Mouse (Mus musculus) cerebellum, adult 9-10 months (tissue): ENCODE data around the gene March10.

Experiments used
- DNase-seq: peaks from one replicate; pipeline ENCODE4 v3.0.0; 2022

March10 gene

DNA sequence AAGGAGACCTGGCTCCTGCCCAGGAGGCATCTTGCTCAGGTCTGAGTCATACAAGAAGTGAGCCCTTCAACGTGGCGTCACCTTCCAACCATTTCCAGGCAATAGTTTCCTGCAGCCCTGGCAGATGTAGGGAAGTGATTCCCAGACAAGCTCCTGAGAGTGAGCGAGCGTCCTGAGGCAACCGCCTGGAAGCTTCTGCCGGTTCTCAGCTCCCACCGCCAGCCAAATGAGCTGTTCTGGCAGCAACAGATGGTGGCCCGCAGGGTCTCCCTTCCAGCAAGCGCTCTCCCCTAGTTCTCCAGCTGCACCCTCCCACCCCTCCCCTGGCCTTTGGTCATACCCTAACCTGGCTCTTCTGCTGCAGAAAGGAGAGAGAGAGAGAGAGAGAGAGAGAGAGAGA is 54.2 kb downstream of the March10 start:
- DNase-seq, result no peak

DNA sequence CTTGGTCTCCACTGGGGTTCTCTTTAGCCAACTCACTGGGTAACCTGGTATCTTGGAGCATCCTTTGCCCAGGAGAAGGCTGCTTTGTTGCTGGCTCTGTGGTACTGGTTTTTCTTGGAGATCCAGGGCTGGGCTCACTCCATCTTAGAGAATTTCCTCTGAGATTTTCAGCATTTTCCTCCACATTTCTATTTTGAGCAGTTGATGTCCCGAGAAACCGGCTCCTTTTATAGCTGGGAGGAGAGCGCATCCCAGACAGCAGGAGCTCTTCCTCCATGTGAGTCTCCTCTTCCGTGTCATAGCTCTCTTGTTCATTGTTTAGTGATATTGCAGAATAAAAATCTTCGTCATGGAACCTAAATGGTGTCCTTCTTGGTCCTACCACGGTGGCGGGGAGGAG is 66.2 kb downstream of the March10 start:
- DNase-seq, result no peak

- DNase-seq, result no peak
Observed at GRCm38 (mm10) chr11:105388636-105389035, 67.9 kb downstream of the March10 start.

GRCm38 (mm10) chr11:105385266-105385665 is 71.3 kb downstream of the March10 start:
- no peak for DNase-seq

DNA sequence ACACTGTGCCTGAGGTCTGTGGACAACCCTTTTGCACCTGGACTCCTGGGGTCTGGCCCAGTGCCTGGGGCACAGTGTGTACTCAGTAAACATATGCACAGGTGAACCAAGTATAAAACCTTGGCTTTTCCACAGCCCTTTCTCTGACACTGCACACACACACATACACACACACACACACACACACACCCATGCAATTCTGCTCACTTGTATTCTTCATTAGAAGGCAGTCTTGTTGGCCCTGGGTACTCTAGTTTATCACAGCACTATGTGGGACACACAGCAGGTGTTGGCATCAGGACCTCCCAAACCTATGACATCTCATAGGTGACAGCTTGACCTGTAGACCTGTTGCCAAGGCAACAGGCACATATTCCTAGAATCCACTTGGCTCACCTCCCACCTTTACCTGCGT is 80.7 kb downstream of the March10 start:
- no peak for DNase-seq

- DNase-seq, result no peak
Observed at GRCm38 (mm10) chr11:105374526-105375175, 81.9 kb downstream of the March10 start.

DNA sequence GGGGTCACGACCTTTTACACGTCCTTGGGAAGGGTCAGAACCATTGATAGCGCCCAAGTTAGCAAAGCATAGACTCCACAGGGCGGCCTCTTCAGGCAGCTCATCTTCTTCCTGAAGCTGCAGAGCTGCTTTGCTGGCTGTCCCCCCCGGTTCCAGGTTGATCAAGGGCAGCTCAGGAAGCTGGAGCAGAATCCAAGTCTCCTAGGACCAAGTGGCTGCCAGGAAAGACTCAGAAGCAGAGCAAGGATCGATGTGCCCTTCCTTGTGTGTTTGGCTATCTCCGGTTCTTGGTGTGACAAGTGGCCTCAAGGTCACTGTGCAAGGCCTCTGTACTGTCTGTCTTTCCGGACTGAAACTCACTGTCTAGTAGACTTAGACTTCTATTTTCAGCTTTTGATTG is 82.7 kb downstream of the March10 start:
- DNase-seq, result no peak

DNA sequence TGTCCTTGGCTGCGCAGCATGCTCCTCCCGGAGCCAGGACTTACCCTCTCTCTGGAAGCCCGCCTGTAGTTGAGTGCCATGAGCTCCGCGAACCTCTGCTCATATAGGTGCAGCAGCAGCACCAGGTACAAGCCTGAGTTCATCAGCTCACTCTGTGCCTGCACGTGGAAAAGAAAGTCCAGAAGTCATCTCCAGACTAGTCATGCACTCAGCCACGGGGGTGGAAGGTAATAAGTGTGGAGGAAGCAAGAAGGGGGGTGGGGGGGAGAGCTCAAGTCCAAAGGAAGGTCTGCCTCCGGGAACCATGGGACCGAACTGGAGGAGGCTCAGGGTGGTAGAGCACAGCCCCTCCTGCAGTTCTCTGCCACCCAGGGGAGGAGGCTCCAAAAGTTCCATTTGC is 84.7 kb downstream of the March10 start:
- no peak for DNase-seq

DNA sequence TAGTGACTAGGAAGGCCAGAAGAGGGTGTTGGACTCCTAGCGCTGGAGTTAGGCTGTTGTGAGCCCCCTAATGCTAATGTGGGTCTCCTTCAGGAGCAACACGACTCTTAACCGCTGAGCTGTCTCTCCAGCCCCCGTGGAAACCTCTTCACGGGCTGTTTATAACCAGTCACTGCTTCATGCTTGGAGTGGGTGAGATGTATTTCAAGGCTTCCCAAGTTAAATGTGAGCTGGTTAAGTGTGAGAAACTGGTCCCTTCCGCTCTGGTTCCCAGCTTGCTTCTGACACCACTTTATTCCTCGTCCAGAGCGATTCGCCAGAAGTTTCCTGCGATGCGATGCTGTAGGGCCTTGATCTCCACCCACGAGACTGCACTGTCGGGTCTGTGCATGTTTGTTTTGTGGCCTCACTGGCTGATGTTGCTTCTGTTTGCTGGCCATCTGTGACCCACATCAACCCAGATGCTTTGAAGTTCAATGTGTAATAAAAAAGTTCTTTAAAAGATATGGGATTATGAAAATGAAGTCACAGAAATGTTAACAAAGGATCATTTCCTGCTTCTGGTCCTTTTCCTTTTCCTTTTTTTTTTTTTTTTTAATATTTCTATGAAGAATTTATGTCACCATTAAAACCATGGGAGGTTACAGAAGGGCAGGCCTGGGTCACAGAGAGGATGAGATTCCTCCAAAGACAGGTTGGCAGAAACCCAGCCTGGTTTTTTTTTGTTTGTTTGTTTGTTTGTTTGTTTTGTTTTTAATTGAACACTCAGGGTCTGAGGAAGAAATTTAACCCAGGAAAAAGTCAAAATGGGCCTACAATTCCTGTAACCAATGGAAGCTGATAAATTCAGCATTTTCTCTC is 86.8 kb downstream of the March10 start:
- no peak for DNase-seq

DNA sequence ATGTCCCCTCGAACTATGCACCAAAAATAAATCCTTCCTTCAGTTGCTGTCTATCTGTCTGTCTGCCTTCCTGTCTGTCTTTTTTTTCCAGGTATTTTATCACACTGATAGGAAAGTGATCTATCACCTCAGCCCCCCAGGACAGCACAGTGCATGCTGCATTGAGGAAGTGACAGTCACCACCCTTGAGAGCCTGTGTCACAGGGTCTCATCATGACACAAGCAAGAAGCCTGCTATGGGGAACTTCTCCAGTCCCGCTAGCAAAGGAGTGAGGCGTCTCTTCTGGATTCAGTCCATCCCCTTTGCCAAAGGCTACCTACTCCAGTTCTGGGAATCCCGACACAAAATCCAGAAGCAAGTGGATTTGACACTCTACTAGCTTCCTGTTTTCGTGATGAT is 87.7 kb downstream of the March10 start:
- no peak for DNase-seq

- no peak for DNase-seq
Observed at GRCm38 (mm10) chr11:105367163-105367562, 89.4 kb downstream of the March10 start.

DNA sequence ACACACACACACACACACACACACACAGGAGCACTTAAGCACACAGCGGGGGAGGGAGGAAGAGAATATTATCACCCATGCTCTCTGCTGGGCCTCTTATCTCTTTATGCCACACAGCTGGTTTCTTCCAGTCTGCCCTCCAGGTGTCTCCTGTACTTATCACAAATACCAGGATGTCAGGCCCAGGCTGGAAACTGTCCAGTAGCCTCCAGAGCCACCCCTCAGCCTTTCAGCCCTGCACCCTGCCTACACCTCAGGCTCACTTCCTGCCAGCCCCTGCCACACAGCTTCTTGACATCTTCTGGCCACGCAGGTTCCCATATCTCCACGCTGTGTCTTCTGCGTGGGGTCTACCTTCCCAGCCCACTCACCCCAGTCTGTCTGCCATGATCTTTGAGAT is 90.5 kb downstream of the March10 start:
- DNase-seq, result no peak

DNA sequence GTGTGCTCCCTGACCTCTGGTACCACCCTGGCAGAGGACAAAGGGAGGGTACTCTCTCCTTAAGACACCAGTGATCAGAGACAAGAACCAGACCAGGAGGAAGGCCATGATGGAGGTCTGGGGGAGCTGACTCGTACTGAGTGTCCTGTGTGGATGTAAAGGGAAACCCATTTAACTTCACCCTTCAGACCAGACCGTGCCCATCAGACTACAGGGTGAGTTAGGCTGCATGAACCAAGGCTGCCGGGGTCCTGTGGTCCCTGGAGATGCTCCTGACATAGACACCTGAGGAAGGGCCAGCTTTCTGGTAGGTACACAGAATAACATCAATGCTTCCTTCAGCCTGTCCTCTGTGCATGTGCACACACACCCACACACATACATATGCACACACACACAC is 90.9 kb downstream of the March10 start:
- DNase-seq, result no peak

- no peak for DNase-seq
Observed at GRCm38 (mm10) chr11:105364386-105365065, 92.0 kb downstream of the March10 start.

GRCm38 (mm10) chr11:105363598-105364385 is 92.7 kb downstream of the March10 start:
- DNase-seq, result no peak

DNA sequence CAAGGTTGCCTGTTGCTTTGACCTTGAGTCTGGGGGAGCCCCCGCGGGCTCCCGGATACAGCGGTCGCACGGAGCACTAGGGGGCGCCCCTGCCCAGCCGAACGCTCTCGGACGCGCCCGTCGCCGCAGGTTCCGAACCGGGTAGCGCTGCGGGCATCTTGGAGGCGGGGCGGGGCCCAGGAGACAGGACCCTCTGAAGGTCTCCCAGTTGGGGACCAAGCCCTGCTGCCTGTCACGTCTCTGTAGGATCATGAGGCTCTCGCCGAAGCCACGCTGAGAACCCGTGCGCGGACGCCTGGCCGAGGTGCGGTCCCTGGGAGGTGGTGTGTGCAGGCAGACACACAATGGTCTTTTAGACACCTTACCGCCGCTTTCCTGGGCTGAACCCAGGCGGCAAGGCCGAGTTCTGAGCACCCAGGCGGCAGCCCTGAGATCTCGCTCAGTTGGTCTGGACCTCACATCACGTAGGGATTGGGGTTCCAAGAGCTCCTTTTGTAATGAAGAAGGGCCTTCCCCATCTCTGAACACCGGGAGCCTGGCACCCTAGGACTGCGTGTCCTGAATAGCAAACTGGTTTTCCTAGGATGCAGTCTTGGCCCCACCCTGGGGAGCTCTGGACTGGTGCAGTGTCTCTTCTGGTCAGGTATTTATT is 93.5 kb downstream of the March10 start:
- peak; percentile 57 for DNase-seq

- DNase-seq, result no peak
Observed at GRCm38 (mm10) chr11:105362041-105362765, 94.3 kb downstream of the March10 start.

- DNase-seq, result no peak
Observed at GRCm38 (mm10) chr11:105356301-105356700, 100.2 kb downstream of the March10 start.

- DNase-seq, result no peak
Observed at GRCm38 (mm10) chr11:105353891-105354280, 102.6 kb downstream of the March10 start.

DNA sequence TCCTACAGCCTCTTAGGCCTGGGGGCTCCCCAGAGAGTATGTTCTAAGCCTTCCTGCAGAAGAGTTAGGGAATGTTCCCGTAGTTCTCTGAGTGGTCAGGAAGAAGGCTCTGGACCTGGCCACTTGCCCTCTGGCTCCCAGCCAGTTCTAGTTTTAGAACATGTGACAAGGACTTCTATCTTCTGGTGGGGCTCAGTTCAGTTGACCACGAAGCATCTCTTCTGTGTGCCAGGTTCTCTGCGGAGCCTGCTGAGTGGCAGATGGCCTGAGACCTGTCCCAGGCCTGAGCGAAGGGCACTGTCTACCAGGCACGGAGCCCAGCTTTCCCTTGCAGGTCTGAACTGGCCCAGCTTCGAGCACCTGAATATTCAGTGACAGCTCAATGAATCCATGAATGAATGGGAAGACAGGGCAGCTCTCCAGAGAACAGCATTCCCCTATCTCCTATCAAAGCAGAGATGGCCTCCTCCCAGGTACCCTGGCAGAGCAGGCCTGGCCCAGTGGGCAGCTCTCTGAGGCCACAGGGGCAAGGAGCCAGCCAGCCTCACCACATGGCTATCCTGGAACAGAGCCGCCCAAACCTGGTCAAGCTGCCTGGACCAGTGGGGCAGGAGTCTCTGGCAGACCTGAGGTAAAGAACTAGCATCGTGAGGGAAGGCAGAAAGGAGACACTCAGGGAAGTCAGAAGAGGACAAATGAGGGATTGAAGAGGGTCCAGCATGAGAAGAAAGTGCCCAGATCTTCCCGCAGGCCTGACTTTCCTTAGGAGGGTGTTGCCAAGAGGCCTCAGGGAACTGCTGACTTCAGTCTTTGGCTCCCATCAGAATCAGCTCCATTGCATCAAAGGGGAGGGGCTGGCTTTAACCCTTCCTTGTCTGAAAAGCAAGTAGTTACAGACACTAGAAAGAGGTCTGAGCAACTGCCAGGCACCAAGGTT is 103.3 kb downstream of the March10 start:
- peak; percentile 100 for DNase-seq

GRCm38 (mm10) chr11:105352152-105352551 is 104.4 kb downstream of the March10 start:
- no peak for DNase-seq
